Mouse (Mus musculus) spleen, adult 18-20 months (tissue): ENCODE data around the gene Fam213a.
"Not testable (repeated sequence)": the region's sequence is repeated elsewhere in the genome, so short reads cannot be mapped to it uniquely, and the experiment has no call there.

Source experiments
- DNase-seq, 2 experiments: peaks; one replicate each; pipeline ENCODE4 v3.0.0; 2022; ENCODE audit warnings: mixed read lengths in 2 of 2

Fam213a gene

DNA sequence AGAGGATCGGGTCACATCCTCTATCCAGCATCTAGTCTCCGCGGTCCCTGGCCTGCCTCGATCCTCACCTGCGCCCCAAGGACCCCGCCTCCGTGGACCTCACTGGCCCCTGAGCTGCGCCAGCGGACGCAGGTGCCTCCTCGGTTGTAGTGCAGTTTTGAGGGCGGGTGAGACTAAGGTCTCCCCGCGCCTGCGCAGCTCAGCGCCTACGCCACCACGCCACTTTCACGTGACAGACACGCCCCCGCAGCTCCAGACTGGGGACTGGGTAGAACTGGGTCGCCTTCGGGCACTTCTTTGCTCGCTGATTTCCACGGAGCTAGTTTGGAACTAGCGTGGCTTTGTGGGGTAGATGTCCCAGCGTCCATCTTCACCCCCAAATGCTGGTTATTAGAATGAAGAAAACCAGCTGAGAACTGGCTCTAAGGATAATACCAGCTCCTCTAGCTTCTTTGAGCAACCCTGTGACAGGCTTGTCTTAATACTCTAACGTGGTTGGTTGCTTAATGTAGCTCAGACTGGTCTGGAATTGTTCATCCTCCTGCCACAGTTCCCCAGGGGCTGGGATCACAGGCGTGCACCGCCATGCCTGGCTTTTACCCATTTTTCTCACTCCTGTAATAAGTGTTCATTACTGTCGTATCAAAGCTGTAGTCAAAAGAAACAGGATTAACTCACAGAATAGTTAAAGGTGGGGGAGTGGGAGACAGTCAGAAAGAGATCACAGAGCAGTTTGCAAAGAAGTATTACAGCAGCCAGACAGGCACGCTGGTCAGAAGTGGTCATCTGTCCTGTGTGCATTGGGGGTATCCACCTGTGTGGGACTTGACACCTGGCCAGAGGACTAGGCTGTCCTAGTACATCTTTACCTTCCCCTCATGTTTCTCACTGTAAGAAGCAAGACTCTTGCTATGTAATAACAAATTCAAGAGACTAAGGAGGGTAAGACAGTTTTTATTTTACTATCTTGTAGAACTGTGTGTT, at the start of gene Fam213a:
TSS of gene Fam213a (minus strand) at position 159 of the 984 bp plus-strand sequence.
- peak; percentile 84 to 88 for DNase-seq

GRCm38 (mm10) chr14:41053190-41053589, 39.6 kb upstream of the Fam213a start:
- DNase-seq = not testable (repeated sequence)

DNA sequence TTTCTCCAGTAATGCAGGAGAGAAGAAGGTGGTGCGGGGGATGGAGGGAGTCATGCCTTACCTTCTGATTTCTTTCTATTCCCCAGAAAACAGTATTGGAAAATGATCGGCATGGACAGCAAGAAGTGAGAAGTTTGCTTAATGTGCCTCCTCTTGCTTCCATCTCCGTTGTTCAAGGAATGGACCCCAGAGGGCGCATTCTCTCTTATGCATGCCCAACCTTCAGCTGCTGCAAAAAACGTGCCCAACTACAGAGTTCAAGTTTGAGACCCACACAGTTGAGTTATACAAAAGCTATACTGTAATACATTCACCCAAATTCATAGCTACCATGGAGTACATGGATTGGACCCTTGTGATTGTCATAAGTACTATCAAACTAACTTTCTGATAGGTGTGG, 38.9 kb upstream of the Fam213a start:
- DNase-seq = peak in 1 of 2 experiments; percentile 15

DNA sequence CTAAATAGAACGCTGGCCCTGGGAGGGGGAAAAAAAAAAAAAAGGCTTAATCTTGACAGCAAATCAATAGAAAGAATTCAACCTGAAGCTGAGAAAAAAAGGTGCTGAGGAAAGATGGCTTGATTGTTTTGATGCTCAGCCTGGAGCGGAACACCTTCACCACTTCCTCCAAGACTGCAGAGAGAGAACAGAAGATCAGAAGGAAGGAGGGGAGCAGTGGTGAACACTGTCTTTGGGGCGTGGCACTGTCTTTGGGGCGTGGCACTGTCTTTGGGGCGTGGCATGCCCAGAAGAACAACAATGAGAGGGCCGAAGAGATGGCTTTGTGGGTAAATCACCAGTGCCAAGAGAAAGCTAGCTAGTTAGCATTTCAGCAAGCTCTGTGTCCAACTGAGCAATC, 36.9 kb upstream of the Fam213a start:
- DNase-seq = no peak

- DNase-seq = no peak
These were observed 33.8 kb upstream of the Fam213a start for GRCm38 (mm10) chr14:41047402-41047801.

- peak; percentile 18 to 58 for DNase-seq
These were observed 21.7 kb upstream of the Fam213a start for GRCm38 (mm10) chr14:41035146-41035798.

DNA sequence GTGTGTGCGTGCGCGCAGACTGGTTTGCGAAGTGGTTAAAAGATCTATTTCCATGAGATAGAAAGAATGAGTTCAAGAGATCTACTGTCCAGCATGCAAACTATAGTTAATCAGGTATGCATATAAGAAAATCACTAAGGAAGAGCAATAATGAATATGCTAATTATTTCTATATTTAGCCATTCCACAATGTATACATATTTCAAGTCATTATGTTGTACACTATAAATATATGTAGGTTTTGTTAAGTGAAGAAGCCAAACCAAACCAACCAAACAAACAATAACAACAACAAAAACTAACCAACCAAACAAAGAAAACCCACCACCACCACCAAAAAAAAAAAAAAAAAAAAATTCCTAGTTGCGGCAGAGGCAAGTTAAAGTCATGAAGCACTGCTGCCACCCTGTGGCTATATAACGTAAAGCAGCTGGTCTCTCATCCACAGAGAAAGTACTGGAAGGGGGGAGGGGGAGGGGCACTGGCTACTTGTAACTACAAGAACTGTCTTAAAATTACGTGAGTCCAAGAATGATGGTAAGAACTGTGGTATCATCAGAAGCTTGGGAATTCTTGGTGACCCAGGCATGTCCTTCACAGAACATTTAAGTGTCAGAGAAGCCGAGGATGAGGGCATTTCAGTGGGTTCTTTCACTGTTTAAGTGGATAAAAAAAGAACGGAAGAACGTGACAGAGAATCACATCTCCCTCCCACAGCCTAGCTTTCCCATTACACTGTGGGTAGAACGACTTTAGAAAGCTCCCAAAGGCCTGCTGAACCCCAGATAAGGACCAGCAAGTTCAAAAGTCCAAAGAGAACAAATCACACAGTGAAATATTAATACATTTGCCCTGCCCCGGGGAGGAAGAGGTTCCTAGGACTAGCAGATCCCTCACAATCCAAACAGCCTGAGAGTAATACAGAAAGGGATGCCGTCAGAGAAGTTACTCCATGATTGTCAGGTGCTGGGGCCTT, 19.8 kb upstream of the Fam213a start:
- peak; percentile 53 to 74 for DNase-seq

- no peak for DNase-seq
These were observed 17.5 kb upstream of the Fam213a start for GRCm38 (mm10) chr14:41030989-41031513.

DNA sequence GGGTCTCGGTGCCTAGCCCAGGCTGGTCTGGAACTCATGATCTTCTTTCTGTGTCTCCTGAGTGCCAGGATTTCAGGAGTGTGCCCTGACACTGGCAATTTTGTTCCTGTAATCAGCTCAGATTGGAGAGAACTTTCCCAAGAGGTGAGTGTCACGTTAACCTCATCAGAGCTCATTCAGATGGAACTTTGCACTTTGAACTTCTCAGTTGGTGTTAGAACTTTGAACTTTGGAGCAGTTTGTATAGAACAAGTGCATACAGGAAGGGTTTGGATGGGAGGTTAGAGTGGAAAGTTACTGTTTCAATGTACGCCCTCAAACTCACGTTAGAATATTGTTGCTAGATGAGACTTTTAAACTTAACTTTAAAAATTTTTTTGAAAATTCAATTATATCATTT, 15.7 kb upstream of the Fam213a start:
- DNase-seq = no peak

DNA sequence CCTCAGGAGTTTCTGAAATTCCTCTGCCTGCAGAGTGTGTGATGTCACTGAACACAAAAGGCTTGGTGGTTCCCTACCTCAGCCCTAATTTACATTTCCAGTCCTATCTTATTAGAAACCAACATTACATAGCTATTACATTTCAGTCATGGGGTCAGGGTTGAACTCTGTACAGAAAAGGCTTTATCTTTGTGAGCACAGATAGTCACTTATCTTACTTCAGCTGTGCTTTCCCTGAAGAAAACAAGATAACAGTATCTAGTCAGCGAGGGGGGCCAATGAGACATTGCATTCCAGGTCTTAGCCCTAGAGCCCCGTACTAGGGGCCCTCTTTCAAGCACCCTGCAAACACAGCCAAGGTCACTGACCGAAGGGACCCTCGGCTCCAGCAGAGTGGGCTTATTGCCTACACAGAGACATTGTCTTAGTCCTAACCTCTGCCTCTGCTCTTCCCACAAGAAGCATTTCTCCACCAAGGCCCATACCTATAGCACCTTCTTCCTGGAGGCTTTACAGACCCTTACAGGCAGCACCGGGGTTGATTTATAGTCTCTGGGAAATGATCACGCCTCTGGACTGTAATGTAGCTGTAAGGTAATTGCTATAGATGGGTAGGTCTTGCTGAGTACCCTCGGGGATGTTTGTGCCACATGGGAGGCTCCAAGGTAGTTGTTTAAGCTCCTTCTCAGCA, 12.2 kb upstream of the Fam213a start:
- DNase-seq = no peak

DNA sequence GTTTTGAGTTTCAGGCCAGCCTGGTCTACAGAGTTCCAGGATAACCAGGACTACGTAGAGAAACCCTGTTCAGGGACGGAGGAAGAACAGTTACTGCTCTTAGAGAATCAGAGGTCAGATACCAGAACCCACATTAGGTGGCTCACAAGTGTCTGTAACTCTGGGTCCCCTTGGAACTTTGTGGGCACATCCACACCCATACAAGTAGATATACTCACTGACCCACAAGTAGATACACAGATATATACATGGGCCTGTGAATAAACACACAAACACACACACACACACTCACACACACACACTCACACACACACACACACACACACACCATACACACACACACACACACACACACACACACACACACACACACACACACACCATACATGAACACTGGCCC, 11.5 kb upstream of the Fam213a start:
- DNase-seq = no peak

GRCm38 (mm10) chr14:41021246-41021645, 7.7 kb upstream of the Fam213a start:
- no peak for DNase-seq

DNA sequence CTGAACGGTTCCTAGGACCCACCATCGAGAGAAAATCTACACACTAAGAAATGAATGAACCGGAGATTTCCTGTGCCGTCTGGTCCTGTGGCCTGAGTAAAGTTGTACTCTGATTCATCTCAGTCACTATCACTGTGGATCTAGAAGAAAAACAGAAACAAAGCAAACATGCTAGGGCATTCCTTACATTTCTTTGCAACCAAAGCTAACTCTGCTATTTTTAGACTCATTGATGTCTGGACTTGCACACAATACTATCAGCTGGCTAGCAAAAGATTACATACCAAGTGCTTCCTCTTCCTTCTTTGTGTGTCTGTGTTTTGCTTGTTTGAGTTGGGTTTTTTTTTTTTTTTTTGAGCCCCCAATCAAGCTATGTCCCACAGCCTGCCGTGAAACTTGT, 3.9 kb upstream of the Fam213a start:
- no peak for DNase-seq

DNA sequence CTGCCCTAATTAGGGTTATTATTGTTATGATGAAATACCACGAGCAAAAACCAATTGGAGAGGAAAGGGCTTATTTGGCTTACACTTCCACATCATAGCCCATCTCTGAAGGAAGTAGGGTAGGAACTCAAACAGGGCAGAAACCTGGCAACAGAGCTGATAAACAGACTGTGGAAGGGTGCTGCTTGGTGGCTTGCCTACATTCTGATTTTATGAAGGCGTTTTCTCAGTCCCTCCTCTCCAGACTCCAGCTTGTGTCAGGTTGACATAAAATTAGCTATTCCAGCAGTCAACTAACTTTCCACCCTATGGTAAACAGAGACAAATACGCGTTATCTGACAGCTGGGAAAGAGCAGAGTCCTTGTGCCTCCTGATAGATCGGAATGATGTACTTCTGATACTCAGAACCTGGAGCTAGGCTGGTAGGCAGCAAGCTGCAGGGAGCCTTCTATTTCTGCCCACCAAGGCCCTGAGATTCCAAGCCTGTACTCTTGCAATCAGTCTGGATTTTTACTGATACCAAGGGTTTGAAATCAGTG, 1.2 kb upstream of the Fam213a start:
- DNase-seq = no peak

DNA sequence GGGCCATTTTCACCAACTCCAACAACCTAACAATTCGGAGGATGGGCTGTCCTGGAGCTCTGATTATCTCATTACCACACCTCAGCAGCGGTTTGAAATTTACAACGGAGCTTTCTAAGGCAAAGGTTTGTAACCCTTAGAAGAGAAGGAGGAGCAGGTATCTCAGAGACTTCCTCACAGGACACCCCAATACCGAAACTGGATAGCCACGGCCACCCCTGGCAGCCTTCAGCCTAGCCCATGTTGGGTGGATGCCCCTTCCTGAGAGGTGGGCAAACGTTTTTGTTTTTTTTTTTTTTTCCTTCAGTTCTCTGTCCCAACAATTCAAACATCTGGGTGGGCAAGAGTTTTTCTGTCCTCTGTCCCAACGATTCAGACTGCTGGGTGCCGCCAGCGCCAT, 445 bp downstream of the Fam213a start:
- DNase-seq = no peak

- DNase-seq = no peak
These were observed 1.7 kb downstream of the Fam213a start for GRCm38 (mm10) chr14:41011916-41012315.

DNA sequence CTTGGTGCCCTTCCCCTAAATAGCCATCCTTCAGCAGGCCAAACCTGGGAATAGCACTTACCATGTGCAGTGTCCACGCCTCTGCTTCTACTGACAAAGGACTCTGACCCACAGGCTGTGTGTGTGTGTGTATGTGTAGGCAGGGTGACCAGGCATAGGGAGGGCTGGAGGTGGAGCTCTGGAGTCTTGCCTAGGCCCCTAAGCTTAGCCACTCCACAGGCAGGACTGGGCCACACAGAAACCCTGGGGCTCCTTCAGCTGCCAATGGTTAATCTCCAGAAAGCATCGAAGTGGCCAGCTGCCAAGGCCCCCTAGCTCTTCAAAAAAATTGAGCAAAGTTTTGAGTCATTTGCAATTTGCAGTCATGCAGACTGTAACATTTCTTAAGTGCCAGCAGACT, 5.5 kb downstream of the Fam213a start:
- DNase-seq = no peak

DNA sequence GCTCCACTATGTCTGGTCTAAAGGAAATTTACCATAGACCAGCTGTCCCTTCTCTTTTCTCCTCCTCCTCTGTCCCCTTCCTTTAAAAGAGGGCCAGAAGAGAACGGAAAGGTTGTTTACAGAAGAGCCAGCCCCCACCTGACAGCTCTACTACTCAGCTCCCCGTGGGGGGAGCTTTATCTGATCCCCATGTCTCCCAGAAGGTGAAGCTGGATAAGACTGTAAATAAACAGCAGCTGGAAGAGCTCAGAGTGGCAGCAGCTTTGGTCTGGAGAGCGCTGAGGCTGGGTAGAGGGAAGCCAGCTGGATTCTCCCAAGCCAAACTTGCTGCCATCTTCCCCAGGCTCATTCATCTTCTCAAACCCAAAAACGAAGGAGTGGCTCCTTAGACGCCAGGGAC, 5.9 kb downstream of the Fam213a start:
- DNase-seq = no peak

GRCm38 (mm10) chr14:41006899-41007298, 6.7 kb downstream of the Fam213a start:
- no peak for DNase-seq

DNA sequence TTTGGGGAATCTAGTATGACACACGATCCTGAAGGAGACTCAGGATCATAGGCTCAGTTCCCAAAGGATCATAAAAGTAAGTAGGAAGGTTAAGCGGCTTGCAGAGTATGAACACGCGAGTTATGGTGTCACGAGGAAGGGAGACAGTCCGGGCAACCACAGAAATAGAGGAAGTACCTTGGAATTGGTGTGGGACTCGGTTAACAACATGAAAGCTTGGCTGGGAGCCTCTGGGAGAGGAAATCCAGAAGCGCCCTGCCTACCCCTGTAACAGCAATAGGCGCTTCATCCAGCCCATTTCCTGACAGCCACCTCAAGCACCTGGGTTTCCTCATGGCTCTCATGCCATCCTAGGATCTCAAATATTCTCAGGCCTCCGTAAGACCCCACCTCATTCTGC, 7.3 kb downstream of the Fam213a start:
- no peak for DNase-seq

DNA sequence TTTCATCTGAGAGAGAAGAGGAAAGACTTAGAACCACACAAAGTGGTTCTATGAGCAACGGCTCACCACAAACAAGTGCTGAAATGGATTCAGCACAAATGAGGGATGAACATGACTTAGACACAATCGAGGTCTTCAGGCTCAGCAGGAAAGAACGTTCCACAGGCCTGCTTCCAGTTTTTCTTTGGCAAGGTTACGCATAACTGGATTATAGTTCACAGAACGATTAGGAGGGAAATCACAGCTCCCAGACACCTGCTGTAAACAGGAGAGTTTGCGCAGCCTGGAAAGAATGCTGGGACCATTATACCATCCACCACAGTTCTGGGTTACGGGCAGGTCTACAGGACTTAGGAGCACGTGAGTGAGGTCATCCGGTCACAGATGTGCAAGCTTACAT, 7.9 kb downstream of the Fam213a start:
- no peak for DNase-seq
